Mouse (Mus musculus) intestine, embryonic 15.5 days (tissue): ENCODE data around the gene Snx8. TPM values are rescaled to one million over a fixed set of nuclear protein-coding genes. Genes with fewer than 3 reads are reported as not detected.

Experiments used
- ATAC-seq: fragments of 200-750 bp; cut with Nextera tagmentation; 2 replicates; pipeline ENCODE4 v1.8.0; 2017; ENCODE audit warnings: moderate TSS enrichment, moderate library complexity
- H3K27ac ChIP-seq: fragments of 300-500 bp; sonication (generic); 2 replicates; pipeline ENCODE4 v1.5.1; 2015; ENCODE audit warnings: mild to moderate bottlenecking, inconsistent platforms
- H3K27me3 ChIP-seq: fragments of 300-500 bp; sonication (generic); replicated peaks from 2 replicates; pipeline ENCODE4 v1.6.1; 2015; ENCODE audit warnings: inconsistent platforms
- H3K36me3 ChIP-seq: fragments of 300-500 bp; sonication (generic); 2 replicates; pipeline ENCODE4 v1.6.1; 2015; ENCODE audit warnings: inconsistent platforms
- H3K4me1 ChIP-seq: fragments of 300-500 bp; sonication (generic); replicated peaks from 2 replicates; pipeline ENCODE4 v1.6.1; 2015; ENCODE audit warnings: inconsistent platforms
- H3K4me2 ChIP-seq: fragments of 300-500 bp; sonication (generic); replicated peaks from 2 replicates; pipeline ENCODE4 v1.6.1; 2015; ENCODE audit warnings: mild to moderate bottlenecking, inconsistent platforms
- H3K4me3 ChIP-seq: fragments of 300-500 bp; sonication (generic); replicated peaks from 2 replicates; pipeline ENCODE4 v1.5.1; 2015; ENCODE audit warnings: inconsistent platforms
- H3K9ac ChIP-seq: fragments of 300-500 bp; sonication (generic); 2 replicates; pipeline ENCODE4 v1.6.1; 2015; ENCODE audit warnings: inconsistent platforms
- H3K9me3 ChIP-seq: fragments of 300-500 bp; sonication (generic); 2 replicates; pipeline ENCODE4 v1.6.1; 2016; ENCODE audit warnings: inconsistent platforms
- WGBS: fragments of 180-500 bp; shearing (Covaris S2); methylation state at CpG from one replicate; pipeline ENCODE4 v1.1.7; 2015; 5-methylcytosine and 5-hydroxymethylcytosine counted together
- polyA plus RNA-seq: library from polyadenylated mRNA; unstranded; fragments of >200 nt; fragmentation: Nextera tagmentation; extraction: Ambion mirVana; gene quantifications from 2 replicates; pipeline ENCODE4 v1.2.1, GENCODE M21; 2015

Gene Snx8
- polyA plus RNA-seq, 1 experiment from 2014 or later: 23.0 TPM

DNA sequence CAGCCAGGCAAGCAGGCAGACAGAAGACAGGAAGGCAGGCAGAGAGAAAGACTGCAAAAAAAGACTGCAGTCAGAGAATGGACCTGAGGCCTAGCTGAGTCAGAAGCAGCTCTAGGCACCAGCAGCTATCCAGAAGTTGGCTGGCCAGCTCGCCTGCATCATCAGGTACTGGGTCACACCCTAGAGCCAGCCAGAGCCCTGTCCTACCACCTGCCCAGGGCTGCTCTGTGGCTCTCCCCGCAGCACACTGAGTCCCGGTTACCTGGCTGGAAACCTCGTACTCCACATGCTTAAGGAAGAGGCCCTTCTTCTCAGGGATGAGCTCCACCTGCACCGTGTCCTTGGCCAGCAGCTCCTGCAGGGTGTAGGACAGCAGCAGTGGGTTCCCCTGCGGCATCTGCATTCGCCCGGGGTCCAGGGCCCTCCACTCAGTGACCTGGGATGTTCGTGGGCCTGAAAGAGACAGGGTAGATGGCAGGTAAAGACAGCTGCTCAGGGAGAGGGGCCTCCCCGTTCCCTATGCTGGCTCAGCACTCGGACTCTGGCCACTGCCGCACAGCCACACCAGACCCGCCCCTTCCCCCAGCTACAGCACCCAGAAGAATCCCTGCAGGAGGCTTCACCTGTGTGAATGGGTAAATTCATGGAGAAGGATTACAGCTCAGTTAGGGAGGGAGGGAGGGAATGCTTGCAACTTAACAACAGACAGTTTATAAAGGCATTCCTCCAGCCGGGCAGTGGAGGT is 29.0 kb downstream of the Snx8 start:
- Histone ChIP-seq H3K27me3 (no peaks in the 10 kb centered on the region), H3K4me3 (0 out of 2 replicates have a peak overlapping the region, but pooled peaks have one; percentile 2), H3K9me3 (no peaks in the 10 kb centered on the region), H3K27ac (peak overlapping the region; percentile 56), H3K36me3 (peaks cover 10% of the 10 kb centered on the region), H3K9ac (no peak overlapping the region), H3K4me1 (0 out of 2 replicates have a peak, but pooled peaks cover 3% of the 10 kb centered on the region), H3K4me2 (no peak overlapping the region)
- 74% methylated on average over 14 of the region's 14 CpGs for WGBS
- ATAC-seq: peak; percentile 82

DNA sequence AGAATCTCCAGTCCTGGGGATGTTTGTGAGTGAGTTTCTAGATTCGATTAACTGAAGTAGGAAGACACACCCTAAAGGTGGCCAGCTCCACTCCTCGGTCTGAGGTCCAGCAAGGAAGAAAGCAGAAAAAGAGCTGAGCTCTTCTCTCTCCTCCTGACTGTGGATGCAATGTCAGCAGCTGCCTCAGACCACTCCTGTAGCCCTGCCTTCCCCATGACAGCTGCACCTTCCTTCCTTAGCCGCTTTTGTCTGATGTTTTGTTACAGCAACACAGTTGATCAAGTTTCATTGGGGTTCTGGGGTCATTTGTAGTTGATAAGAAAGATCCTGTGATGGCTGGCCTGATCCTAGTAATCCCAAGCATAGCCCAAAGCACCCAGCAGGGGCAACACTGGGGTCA is 31.6 kb downstream of the Snx8 start:
- 90% methylated on average over 3 of the region's 3 CpGs for WGBS
- Histone ChIP-seq H3K4me1 (0 out of 2 replicates have a peak, but pooled peaks cover 3% of the 10 kb centered on the region), H3K4me3 (no peak overlapping the region), H3K9ac (no peak overlapping the region), H3K36me3 (peaks cover 19% of the 10 kb centered on the region), H3K27ac (no peak overlapping the region), H3K9me3 (no peaks in the 10 kb centered on the region), H3K27me3 (no peaks in the 10 kb centered on the region), H3K4me2 (no peak overlapping the region)
- ATAC-seq: no peak

DNA sequence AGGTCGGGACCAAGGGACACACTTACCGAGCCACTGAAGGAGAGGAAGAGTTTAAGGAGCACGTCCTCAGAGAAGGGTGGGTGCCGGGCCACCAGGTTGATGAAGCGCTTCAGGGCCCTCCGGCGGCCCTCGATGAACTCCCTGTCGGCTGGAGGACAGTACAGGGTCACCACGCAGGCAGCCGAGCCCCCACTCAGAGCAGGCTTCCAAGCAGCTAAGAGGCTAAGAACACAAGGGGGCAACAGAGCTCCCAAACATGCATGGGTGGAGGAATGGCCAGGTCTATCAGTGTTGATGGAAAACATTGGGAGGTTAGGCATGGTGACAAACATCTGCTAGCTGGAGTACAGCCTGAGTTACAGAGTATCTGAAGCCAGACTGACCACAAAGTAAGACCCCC is 33.1 kb downstream of the Snx8 start:
- no peak overlapping the region for H3K4me2 ChIP-seq
- H3K4me3 ChIP-seq: no peak overlapping the region
- no peaks in the 10 kb centered on the region for H3K27me3 ChIP-seq
- 85% methylated on average over 11 of the region's 11 CpGs for WGBS
- no peak overlapping the region for H3K9ac ChIP-seq
- H3K4me1 ChIP-seq: 0 out of 2 replicates have a peak, but pooled peaks cover 3% of the 10 kb centered on the region
- H3K36me3 ChIP-seq: peaks cover 32% of the 10 kb centered on the region
- no peak overlapping the region for H3K27ac ChIP-seq
- ATAC-seq: no peak
- H3K9me3 ChIP-seq: no peaks in the 10 kb centered on the region

DNA sequence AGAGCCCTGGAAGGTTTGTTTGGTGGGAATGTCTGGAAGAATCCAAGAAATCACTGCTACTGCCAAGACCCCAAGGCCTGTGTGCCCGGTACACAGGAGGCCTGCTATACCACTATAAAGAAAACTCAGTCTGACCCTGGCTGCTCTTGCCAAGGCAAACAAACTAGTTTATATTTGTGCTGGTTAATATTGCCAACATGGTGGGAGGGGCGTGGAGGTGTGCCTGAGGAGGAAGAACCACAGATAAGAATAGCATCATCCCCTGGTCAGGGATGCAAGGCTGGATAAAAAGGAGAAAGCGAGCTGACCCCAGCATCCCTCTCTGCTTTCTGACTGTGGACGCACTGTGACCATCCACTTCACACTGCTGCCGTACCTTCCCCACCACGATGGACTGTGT is 36.7 kb downstream of the Snx8 start:
- WGBS: 97% methylated on average over 6 of the region's 6 CpGs
- no peak for ATAC-seq
- peaks cover 27% of the 10 kb centered on the region for H3K36me3 ChIP-seq

DNA sequence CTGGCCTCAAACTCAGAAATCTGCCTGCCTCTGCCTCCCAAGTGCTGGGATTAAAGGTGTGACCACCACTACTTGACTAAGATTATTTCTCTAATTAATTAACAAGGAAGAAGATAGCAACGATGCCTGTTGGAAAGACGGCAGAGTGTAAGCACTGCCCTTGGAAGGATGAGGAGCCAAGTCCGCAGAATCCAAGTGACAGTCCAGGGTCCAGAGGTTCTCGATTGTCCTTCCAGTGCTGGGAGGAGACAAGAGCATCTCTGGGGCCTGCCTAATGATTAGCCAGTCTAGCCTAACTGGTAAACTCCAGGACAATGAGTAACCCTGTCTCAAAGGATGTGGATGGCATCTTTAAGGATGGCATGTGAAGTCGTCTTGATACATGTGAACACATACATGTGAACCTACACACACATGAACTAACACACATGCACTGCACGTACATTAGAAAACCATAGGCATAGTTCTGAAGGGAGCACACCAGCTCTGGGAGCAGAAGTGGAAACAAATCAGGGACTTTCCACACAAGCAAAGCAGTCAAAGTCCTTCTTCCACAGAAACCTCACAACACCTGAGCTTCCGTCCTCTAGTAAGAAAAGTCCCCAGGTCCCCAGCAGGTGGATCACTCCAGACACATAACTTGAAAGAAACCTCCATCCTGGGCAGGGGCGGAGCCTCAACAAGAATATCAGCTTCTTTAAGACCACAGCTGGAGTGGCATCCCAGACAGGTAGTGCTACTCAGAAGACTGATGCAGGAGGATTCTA is 38.1 kb downstream of the Snx8 start:
- Histone ChIP-seq H3K4me3 (no peak overlapping the region), H3K9ac (no peak overlapping the region), H3K27me3 (no peaks in the 10 kb centered on the region), H3K4me2 (no peak overlapping the region), H3K9me3 (no peaks in the 10 kb centered on the region), H3K27ac (no peak overlapping the region), H3K36me3 (peaks cover 24% of the 10 kb centered on the region), H3K4me1 (no peaks in the 10 kb centered on the region)
- ATAC-seq: no peak
- 89% methylated on average over 8 of the region's 8 CpGs for WGBS

More for the DNA sequence above, 36.7 kb downstream of the Snx8 start:
- no peak overlapping the region for H3K4me2 ChIP-seq
- H3K27ac ChIP-seq: no peak overlapping the region
- H3K9me3 ChIP-seq: no peaks in the 10 kb centered on the region
- H3K27me3 ChIP-seq: no peaks in the 10 kb centered on the region
- no peaks in the 10 kb centered on the region for H3K4me1 ChIP-seq
- no peak overlapping the region for H3K9ac ChIP-seq
- H3K4me3 ChIP-seq: no peak overlapping the region

DNA sequence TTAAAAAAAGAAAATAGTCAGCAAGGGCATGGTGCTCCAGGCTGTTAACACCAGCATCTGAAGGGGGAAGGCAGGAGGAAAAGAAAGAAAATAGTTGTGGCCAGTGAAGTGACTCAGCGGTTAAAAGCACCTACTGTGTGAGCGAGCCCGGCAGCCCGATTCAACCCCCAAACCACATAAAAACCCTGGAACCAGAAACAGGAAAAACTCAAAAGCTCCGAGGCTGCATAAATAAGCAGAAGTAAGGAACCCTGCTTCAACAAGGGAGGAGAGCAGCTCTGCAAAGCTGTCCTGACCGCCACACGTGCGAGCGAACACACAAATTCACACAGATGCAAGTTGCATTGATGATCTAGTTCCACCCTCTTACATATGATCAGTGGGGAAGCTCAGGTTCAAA is 39.2 kb downstream of the Snx8 start:
- Histone ChIP-seq H3K4me2 (no peak overlapping the region), H3K9ac (no peak overlapping the region), H3K27me3 (no peaks in the 10 kb centered on the region), H3K4me1 (no peaks in the 10 kb centered on the region), H3K4me3 (no peak overlapping the region), H3K9me3 (no peaks in the 10 kb centered on the region), H3K36me3 (peaks cover 24% of the 10 kb centered on the region), H3K27ac (no peak overlapping the region)
- ATAC-seq: no peak
- WGBS: 91% methylated on average over 9 of the region's 9 CpGs

DNA sequence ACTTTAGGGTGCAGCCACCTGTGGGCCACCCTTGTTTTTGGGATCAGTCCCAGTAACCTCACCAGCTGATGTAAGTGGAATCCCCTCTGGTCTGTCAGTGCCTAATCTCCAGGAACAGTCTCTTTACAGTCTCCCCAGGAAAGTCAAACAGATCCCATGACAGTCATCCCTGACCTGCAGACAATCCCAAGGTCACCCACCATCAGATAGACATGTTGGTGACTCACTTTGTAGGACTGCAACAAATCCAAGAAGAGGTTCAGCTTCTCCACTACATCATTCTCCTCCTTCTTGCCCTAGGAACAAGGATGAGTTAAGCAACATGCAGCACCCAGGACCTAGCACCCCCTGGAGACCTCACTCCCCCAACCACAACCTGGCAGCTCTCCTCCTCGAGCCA is 43.0 kb downstream of the Snx8 start:
- H3K27ac ChIP-seq: no peak overlapping the region
- ATAC-seq: no peak
- no peaks in the 10 kb centered on the region for H3K4me1 ChIP-seq
- no peaks in the 10 kb centered on the region for H3K27me3 ChIP-seq
- no peak overlapping the region for H3K4me3 ChIP-seq
- peaks cover 13% of the 10 kb centered on the region for H3K36me3 ChIP-seq
- no peaks in the 10 kb centered on the region for H3K9me3 ChIP-seq
- 70% methylated on average over 1 of the region's 1 CpGs for WGBS
- H3K4me2 ChIP-seq: no peak overlapping the region
- no peak overlapping the region for H3K9ac ChIP-seq

DNA sequence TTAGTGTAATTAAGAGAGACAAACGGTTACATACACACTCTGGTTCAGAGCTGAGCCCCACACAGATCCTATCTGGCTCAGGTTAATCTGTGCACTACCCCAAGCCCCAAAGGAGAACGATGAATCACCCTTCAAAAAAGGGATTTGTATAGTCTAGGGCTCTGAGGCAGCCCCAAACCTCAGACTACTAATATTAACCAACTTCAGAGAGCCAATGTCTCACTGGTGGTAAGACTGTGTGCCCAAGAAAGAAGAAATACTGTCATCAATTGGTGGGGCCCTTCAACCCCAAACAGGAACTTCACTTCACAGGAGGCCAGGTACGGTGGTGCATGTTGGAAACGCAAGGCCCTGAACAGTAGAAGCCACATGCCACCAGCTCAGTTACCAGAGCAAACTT is 43.8 kb downstream of the Snx8 start:
- ATAC-seq: no peak
- 92% methylated on average over 4 of the region's 4 CpGs for WGBS
- H3K36me3 ChIP-seq: peaks cover 16% of the 10 kb centered on the region

DNA sequence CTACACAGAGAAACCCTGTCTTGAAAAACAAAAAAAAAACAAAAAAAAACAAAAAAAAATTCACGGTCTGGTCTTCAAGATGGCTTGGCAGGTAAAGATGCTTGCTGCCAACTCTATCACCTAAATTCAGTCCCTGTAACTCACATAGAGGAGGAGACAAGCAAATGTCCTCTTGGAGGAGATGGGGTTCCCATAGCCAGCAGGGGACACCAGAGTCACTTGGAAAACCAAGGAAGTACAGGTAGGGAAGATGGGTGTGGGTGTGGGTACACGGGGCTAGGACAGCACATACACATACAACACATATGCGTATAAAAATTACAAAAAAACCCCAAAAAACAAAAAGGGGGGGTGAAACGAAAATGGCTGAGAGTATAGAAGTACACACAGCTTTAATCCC is 46.2 kb downstream of the Snx8 start:
- Histone ChIP-seq H3K36me3 (peaks cover 25% of the 10 kb centered on the region), H3K27me3 (no peaks in the 10 kb centered on the region), H3K4me1 (no peaks in the 10 kb centered on the region), H3K27ac (no peak overlapping the region), H3K4me3 (no peak overlapping the region), H3K9me3 (no peaks in the 10 kb centered on the region), H3K4me2 (no peak overlapping the region), H3K9ac (no peak overlapping the region)
- ATAC-seq: no peak
- WGBS: 75% methylated on average over 4 of the region's 4 CpGs

More for the DNA sequence above, 43.8 kb downstream of the Snx8 start:
- Histone ChIP-seq H3K4me2 (no peak overlapping the region), H3K4me1 (no peaks in the 10 kb centered on the region), H3K27ac (no peak overlapping the region), H3K9me3 (no peaks in the 10 kb centered on the region), H3K4me3 (no peak overlapping the region), H3K9ac (no peak overlapping the region), H3K27me3 (no peaks in the 10 kb centered on the region)

DNA sequence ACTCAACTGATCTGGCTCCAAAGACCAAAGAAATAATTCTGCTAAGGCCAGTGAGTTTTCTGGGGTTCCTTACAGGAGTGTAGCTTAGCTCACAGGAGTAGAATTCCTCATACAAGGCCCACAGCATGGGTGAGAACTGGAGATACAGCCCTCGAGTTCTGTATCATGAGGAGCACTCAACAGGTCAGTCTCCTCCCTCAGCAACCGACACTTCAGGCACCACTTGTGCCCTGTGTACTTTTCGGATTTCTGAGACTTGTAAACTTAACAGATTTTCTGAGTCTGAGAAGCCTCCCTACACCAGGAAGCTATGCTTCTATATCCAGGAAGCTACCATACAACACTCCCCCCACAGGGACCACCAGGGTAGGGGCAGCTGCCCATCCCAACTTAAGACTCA is 49.2 kb downstream of the Snx8 start:
- 84% methylated on average over 3 of the region's 3 CpGs for WGBS
- no peak for ATAC-seq
- no peak overlapping the region for H3K4me2 ChIP-seq
- H3K36me3 ChIP-seq: peaks cover 26% of the 10 kb centered on the region
- H3K4me3 ChIP-seq: no peak overlapping the region
- no peak overlapping the region for H3K9ac ChIP-seq
- H3K27me3 ChIP-seq: no peaks in the 10 kb centered on the region
- H3K9me3 ChIP-seq: no peaks in the 10 kb centered on the region
- H3K27ac ChIP-seq: no peak overlapping the region
- no peaks in the 10 kb centered on the region for H3K4me1 ChIP-seq

DNA sequence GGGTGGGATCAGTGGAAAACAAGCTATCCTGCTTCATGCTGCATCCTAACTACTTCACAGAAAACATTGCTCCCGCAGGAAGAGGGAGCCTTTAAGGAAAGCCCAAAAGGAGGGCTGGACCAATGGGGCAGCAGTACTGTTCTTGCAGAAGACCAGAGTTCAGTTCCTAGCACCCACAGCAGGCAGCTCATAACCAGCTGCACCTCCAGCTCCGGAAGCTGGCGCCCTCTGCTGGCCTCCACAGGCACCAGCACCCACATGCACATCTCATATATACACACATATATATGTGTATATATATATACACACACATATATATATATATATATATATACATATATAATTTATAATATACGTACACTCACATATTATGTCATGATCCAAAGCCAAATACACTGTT is 50.3 kb downstream of the Snx8 start:
- 97% methylated on average over 4 of the region's 4 CpGs for WGBS
- no peak overlapping the region for H3K4me3 ChIP-seq
- H3K4me2 ChIP-seq: no peak overlapping the region
- H3K36me3 ChIP-seq: peaks cover 18% of the 10 kb centered on the region
- no peak for ATAC-seq
- H3K27ac ChIP-seq: no peak overlapping the region
- H3K9me3 ChIP-seq: no peaks in the 10 kb centered on the region
- no peaks in the 10 kb centered on the region for H3K27me3 ChIP-seq
- H3K9ac ChIP-seq: no peak overlapping the region
- H3K4me1 ChIP-seq: no peaks in the 10 kb centered on the region

DNA sequence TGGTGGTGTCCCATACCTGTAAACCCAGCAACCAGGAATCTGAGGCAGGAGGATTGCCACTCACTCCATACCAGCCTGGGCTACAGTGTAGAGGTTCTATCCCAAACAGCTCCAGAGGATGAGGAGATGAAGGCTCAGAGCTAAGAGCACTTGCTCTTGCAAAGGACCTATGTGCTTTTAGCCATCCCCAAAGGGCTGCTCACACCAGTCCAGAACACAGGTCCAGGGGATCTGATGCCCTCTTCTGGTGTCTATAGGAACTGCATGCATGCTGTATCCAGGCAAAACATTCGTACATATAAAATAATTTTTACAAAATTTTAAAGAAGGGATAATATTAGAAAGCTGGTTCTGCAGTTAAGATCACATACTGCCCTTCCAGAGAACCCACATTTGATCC is 52.4 kb downstream of the Snx8 start:
- Histone ChIP-seq H3K9ac (no peak overlapping the region), H3K9me3 (no peaks in the 10 kb centered on the region), H3K4me2 (no peak overlapping the region), H3K27ac (no peak overlapping the region), H3K36me3 (peaks cover 18% of the 10 kb centered on the region; the same call in 1 of the 2 replicates), H3K4me1 (0 out of 2 replicates have a peak, but pooled peaks cover 5% of the 10 kb centered on the region), H3K27me3 (no peaks in the 10 kb centered on the region), H3K4me3 (no peak overlapping the region)
- ATAC-seq: no peak
- WGBS: 81% methylated on average over 1 of the region's 1 CpGs
